Mouse (Mus musculus): ENCODE data around the gene Ccdc84.
"Not testable (repeated sequence)": the region's sequence is repeated elsewhere in the genome, so short reads cannot be mapped to it uniquely, and the experiment has no call there.

The Ccdc84 gene

GRCm38 (mm10) chr9:44418519-44419385, at the start of gene Ccdc84:
Ccdc84 (minus strand) TSS chr9:44418569.
- no peak for DNase-seq (ENCODE audit: low read depth)

GRCm38 (mm10) chr9:44461950-44462349, 43.6 kb upstream of the Ccdc84 start:
- no peak for DNase-seq (ENCODE audit: low read depth)

- DNase-seq (ENCODE audit: low read depth), result no peak
Measured at GRCm38 (mm10) chr9:44457035-44457742, 38.8 kb upstream of the Ccdc84 start.

GRCm38 (mm10) chr9:44454891-44455220, 36.5 kb upstream of the Ccdc84 start, which contains the start of gene Upk2:
Upk2 (minus strand) TSS chr9:44454976.
- DNase-seq (ENCODE audit: low read depth), result no peak

- DNase-seq (ENCODE audit: low read depth), result peak; percentile 31
Measured at GRCm38 (mm10) chr9:44454132-44454890, 35.9 kb upstream of the Ccdc84 start.

- no peak for DNase-seq (ENCODE audit: low read depth)
Measured at GRCm38 (mm10) chr9:44450387-44450786, 32.0 kb upstream of the Ccdc84 start.

GRCm38 (mm10) chr9:44444402-44445025, 26.1 kb upstream of the Ccdc84 start:
- DNase-seq (ENCODE audit: low read depth), result not testable (repeated sequence)

GRCm38 (mm10) chr9:44440961-44441360, 22.6 kb upstream of the Ccdc84 start, which contains the start of gene Foxr1:
Foxr1 (minus strand) TSS chr9:44441136.
- DNase-seq (ENCODE audit: low read depth), result no peak

GRCm38 (mm10) chr9:44435747-44436146, 17.4 kb upstream of the Ccdc84 start:
- DNase-seq (ENCODE audit: low read depth), result no peak

- no peak for DNase-seq (ENCODE audit: low read depth)
Measured at GRCm38 (mm10) chr9:44432577-44433185, 14.3 kb upstream of the Ccdc84 start.

GRCm38 (mm10) chr9:44423576-44423975, 5.2 kb upstream of the Ccdc84 start:
- DNase-seq (ENCODE audit: low read depth), result no peak

- no peak for DNase-seq (ENCODE audit: low read depth)
Measured at GRCm38 (mm10) chr9:44420280-44420898, 2.0 kb upstream of the Ccdc84 start.

GRCm38 (mm10) chr9:44419730-44420129, 1.4 kb upstream of the Ccdc84 start:
- not testable (repeated sequence) for DNase-seq (ENCODE audit: low read depth)

GRCm38 (mm10) chr9:44417892-44418363, 441 bp downstream of the Ccdc84 start:
- DNase-seq (ENCODE audit: low read depth), result peak; percentile 75

- no peak for DNase-seq (ENCODE audit: low read depth)
Measured at GRCm38 (mm10) chr9:44417156-44417891, 1.0 kb downstream of the Ccdc84 start.

- DNase-seq (ENCODE audit: low read depth), result no peak
Measured at GRCm38 (mm10) chr9:44412781-44413180, 5.6 kb downstream of the Ccdc84 start.

GRCm38 (mm10) chr9:44412306-44412705, 6.1 kb downstream of the Ccdc84 start:
- no peak for DNase-seq (ENCODE audit: low read depth)

GRCm38 (mm10) chr9:44411601-44412130, 6.7 kb downstream of the Ccdc84 start:
- DNase-seq (ENCODE audit: low read depth), result no peak

- no peak for DNase-seq (ENCODE audit: low read depth)
Measured at GRCm38 (mm10) chr9:44410647-44411336, 7.6 kb downstream of the Ccdc84 start.

Data from fibroblast of lung, adult 2 months (primary cell).